Mouse (Mus musculus) heart, adult 8-10 months (tissue): ENCODE measurements around the gene Ndufaf3. TPM values are rescaled to one million over a fixed set of nuclear protein-coding genes. Genes with fewer than 3 reads are reported as not detected.
"Not testable (repeated sequence)": the region's sequence is repeated elsewhere in the genome, so short reads cannot be mapped to it uniquely, and the experiment has no call there.

Source experiments
- DNase-seq: peaks from one replicate; pipeline ENCODE4 v3.0.0; 2022; ENCODE audit warnings: low spot score
- total RNA-seq, 4 experiments: library from RNA; stranded (reverse); gene quantifications; 2 replicates each; pipeline ENCODE4 v1.2.4; 2022

The Ndufaf3 gene
- 10 to 100 TPM; 78.5 to 86.3 (median 81.1) TPM for total RNA-seq

DNA sequence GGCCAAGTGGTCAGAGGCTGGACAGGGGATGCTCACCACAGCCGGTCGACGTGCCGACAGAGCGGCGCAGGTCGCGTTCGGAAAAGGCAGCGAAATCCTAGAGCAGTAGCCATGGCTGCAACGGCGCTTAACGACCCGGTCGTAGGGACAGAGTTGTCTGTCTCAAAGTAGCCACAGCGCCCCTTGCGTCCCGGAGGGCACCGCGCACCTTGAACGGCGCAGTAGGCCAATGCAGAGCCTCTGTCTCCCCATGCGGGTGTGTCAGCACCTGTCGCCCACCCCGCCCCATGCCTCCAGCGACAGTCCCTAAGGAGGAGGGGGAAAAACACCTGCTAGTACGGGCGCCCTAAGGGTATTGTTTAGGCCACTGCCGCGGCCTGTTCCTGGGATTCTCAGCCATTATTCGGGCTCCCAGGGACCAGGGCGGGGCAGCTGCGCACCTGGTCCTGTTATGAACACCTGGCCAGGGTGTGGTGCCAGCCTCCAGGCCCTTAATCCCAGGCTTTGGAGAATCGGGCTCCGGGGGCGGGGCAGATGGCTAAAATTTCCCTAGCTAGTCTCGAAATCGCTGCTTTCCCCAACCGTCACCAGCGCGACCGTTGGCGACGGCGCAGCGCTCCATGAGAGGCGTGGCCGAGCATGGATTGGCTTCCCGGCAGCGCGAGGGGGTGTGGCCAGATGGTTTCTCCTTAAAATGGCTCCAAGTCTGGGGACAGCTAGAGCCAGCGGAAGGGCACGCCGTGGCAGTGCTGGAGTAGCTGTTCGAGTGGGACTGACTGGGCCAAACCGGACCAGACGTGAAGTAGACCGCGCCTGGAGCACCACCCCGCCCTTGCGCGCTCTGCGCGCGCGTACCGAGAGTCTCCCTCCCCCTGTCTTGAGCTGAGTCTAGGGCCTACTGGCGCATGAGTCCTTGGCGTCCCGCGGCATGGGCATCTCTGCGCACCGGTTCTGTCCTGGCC is at the start of gene Ndufaf3:
TSS of gene Ndufaf3 (minus strand) at position 620 of the 962 bp plus-strand sequence.
- peak; percentile 97 for DNase-seq

GRCm38 (mm10) chr9:108611488-108611887 is 44.3 kb upstream of the Ndufaf3 start:
- no peak for DNase-seq

- DNase-seq, result no peak
Measured at GRCm38 (mm10) chr9:108608889-108609288, 41.7 kb upstream of the Ndufaf3 start.

- DNase-seq, result not testable (repeated sequence)
Measured at GRCm38 (mm10) chr9:108607929-108608328, 40.7 kb upstream of the Ndufaf3 start.

DNA sequence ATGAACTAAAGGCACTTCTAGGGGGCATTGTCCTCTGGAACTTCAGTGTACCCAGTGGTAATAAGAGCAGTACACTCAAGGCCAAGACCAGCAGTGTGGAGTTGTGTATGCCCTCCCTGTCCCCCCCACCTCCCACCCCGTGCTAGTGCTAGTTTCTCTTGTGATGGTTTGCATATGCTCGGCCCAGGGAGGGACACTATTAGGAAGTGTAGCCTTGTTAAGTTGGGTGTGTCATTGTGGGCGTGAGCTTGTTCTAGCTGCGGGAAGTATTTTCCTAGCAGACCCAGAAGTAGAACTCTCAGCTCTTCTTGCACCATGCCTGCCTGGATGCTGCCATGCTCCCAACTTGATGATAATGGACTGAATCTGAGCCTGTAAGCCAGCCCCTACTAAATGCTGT is 34.8 kb upstream of the Ndufaf3 start:
- no peak for DNase-seq

DNA sequence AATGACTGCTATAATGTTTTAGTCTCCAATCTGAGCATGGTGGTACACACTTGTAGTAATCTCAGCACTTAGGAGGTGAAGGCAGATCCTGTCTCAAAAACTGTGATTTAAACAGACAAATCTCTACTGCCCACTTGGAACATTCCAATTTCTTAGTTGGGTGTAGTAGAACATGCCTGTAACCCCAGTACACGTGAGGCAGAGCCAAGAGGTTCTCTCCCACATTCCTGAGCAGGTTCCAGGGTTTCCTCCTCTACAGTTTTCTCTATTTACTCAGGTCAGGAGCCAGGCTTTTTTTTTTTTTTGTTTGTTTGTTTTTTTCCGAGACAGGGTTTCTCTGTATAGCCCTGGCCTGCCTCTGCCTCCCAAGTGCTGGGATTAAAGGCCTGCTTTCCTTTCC is 32.8 kb upstream of the Ndufaf3 start:
- no peak for DNase-seq

GRCm38 (mm10) chr9:108599021-108599566 is 31.9 kb upstream of the Ndufaf3 start:
- DNase-seq, result no peak

DNA sequence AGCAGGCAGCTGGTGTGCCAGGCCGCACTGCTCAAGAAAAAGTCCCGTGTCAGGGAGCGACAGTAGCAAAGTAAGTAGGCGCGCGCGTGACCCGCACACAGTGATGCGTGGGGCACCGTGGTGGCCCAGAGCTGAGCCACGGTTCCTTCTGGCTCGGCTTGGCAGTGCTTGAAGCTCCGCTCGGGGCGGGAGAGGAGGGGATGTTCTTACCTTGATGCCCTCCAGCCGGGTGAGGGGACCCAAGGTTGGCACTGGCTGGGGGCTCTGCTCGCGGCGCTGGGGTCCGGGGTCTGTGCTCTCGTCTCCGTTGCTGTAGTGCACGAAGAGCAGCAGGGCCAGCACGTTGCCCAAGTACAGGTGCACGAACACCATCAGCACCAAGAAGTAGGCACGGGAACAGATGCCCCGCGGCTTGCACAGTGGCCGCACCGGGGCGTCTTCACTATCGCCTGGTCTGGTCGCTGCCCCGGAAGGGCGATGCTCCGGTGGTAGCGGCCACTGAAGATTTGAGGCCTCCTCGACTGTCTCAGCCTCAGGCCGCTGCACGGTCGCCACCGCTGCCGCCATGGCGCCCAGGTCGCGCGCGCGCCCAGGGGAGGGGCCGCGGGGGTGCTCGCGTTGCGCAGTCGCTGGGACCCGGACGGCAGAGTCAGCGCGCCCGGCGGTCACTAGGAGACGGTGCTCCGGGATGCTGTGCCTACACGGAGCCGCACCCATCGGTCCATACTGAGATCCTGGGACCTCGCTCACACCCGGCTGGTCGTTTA is 29.9 kb upstream of the Ndufaf3 start, which contains the start of gene P4htm:
TSS of gene P4htm (minus strand) at position 670 of the 767 bp plus-strand sequence.
- peak; percentile 43 for DNase-seq

- no peak for DNase-seq
Measured at GRCm38 (mm10) chr9:108594354-108594753, 27.1 kb upstream of the Ndufaf3 start.

DNA sequence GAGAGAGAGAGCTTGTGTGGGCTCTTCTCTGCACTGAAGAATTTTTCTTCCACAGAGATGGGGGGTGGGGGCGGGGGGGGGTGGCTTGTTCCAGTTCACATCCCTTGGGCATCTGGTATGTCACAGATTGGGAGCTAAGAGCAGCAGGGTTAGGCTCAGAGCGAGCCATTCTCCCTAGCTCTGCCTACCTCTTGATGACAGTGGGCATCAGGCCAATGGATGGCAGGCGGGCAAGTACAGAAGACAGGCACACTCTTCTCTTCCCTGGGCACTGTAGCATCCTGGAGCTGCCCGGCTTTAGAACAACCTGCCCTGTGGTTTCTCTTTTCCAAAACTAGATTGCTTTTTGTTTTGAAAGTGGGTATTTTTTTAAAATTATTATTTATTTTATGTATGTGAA is 24.2 kb upstream of the Ndufaf3 start:
- DNase-seq, result no peak

DNA sequence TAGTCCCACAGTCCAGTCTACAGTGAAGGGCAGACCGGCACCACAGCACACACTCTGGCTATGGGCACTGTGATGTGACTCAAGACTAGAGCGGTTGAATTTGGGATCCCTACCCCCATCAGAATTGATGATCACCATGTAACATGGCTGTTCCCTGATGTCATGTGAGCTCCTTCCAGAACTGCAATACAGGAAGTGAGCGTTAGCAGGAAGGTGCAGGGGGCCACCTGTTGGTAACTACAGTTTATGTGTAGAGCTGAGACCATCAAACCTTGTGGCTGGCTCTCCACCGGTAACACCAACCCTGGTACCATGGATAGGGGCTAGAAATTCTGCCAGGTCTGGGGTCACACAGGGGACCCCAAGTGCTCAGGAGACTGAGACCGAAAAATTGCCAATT is 22.0 kb upstream of the Ndufaf3 start:
- DNase-seq, result no peak

DNA sequence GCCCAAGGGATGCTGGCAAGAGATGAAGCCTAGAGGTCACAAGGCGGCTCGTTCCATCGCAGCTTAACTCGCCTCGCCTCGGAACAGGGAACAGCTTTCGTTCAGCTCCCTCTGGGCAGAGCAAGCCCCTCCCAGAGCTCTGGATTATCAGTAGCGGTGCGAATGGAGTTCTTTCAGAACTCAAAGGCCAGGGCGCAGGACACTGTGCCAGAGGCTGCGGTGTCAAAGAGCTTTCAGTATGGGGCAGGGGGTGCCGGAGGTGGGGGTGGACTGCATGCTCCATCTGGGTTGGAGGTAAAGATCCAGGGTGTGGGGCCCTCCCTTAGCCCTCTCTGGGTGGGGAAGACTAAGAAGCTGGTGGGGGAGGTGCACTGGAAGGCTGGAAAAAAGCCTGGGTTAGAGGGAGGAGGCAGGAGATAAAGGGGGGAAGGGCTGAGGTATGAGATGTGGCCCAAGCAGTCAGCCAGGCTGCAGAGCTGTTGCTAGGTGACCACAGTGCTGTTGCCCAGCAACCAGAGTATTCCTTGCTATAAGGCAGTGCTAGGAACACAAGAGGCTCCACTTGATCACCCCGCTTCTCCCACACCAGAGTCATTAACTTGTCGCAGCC is 20.4 kb upstream of the Ndufaf3 start:
- peak; percentile 67 for DNase-seq

DNA sequence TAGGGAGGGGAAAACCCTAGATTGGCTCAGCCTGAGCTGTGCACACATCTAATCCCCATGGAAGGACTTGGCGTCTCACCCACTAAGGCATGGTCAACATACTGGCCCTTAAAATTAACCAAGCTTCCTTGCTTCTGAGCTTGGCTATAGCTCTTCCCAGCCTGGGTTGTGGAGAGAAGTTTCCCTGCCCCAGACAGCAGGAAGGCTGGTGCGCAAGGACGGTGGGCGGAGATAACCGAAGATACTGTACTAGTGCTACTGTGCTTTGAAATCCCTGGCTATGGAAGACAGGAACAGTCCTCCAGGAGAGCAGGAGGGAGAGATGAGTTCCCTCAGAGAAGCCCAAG is 12.1 kb upstream of the Ndufaf3 start:
- DNase-seq, result no peak

GRCm38 (mm10) chr9:108578545-108579343 is 11.5 kb upstream of the Ndufaf3 start, which contains the start of gene Wdr6:
Gene Wdr6, minus strand, starts transcription at chr9:108578739.
- peak; percentile 85 for DNase-seq

- DNase-seq, result peak; percentile 26
Measured at GRCm38 (mm10) chr9:108577934-108578544, 10.8 kb upstream of the Ndufaf3 start.

DNA sequence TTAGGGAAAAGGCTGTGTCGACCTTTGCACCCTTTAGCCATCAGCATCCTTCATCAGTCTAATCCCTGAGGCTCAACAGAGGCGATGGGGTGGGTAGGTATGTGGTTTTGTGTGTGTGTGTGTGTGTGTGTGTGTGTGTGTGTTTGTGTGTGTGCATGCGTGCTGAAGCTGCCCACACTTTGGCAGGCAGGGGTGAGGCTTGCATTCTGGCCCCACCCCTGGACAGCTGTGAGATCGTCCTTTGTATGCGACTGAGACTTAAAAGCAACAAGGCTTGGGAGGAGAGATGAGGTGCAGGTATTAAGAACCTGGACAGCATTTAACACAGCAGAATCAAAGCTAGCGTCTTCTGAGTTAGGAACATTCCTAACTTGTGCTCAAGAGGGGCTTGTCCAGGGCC is 9.8 kb upstream of the Ndufaf3 start:
- no peak for DNase-seq

GRCm38 (mm10) chr9:108575321-108576297 is 8.4 kb upstream of the Ndufaf3 start:
- DNase-seq, result no peak

DNA sequence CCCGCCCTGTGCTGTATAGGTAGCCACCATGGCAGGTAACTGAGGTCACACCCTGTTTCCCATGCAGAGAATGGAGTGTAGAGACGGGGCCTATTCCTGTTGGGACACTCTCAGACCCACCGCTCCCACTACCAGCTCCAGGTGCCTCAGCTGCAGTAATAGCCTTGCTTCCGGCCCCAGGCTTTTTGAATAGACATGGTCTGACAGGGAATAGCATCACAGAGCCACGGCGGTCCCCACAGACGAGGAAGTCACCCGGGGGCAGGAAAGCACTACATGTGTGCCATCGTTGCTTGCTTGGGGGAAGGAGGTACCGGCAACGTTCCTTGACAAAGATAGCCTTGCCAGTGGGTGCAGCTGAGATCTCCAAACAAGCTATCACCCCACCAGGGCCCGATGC is 7.7 kb upstream of the Ndufaf3 start:
- no peak for DNase-seq
